Mouse (Mus musculus): ENCODE results near the gene Rtbdn.

- TF ChIP-seq CTCF (IDR thresholded peaks at IDR 0.05; ENCODE audit: control insufficient read depth, insufficient read depth, low read length): peak; percentile 67
- TF ChIP-seq POLR2A (IDR thresholded peaks at IDR 0.05; ENCODE audit: borderline replicate concordance, control insufficient read depth, low read depth, low read length): no peak
These were observed 10.0 kb downstream of the Rtbdn start for GRCm38 (mm10) chr8:84956768-84957167.
